Mouse (Mus musculus): ENCODE data around the gene Luc7l. TPM values are rescaled to one million over a fixed set of nuclear protein-coding genes. Genes with fewer than 3 reads are reported as not detected.

The Luc7l gene
- 68.1 and 69.9 TPM in 2 replicates for total RNA-seq (2015)
- 100 and 126 TPM in 2 replicates for total RNA-seq (2017)

DNA sequence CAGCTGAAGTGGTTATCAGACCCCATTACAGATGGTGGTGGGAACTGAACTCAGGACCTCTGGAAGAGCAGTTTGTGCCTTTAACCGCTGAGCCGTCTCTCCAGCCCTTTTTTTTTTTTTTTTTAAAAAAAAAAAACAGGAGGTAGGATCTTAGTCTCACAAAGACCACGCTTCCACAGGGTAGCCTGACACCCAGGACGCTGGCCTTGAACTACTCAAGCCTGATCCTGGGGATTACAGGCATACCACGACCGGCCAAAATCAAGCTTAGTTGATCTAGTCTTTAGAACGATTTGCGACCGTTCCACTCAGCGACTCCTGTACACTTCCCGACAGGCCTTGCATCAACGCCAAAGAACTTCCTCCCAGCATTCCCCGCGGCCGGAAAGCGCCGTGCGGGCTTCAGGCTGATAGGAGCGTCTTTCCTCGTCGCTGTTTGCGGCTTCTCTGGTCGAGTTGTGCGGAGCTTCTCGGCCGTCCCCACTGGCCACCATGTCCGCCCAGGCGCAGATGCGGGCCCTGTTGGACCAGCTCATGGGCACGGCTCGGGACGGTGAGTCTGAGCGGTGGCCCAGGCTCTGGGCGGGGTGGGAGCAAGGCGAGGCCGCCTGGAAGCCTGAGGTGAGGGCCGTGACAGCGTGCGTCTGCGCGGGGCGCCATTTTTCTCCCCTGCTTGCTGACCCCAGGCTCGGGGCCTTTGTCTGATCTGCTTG is at the start of gene Luc7l:
Gene Luc7l (plus strand): TSS at position 358 of the 713 bp plus-strand sequence.
- ATAC-seq (replicated peaks; ENCODE audit: poor library complexity) = peak; percentile 96

DNA sequence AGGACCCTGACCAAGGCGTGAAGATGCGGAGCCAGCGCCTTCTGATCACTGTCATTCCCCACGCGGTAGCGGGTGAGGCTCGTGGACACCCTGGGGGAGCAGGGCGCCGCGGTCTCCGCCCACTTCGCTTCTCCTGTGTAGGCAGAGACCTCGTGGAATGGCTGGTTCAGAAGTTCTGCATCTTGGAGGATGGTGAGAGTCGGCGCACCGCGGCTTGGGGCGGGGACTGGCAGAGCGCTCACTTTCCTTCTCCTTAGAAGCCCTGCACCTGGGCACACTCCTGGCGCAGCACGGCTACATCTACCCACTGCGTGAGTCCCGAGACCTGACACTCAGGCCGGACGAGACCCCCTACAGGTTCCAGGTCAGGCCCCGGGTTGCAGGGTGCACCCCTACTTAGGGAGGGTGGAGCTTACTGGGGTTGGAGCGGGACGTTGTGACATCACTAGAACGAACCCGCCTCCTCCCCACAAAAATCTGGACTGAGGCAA is 49.3 kb upstream of the Luc7l start:
- ATAC-seq (replicated peaks; ENCODE audit: poor library complexity) = peak; percentile 19; the same call in 1 of the 2 replicates

DNA sequence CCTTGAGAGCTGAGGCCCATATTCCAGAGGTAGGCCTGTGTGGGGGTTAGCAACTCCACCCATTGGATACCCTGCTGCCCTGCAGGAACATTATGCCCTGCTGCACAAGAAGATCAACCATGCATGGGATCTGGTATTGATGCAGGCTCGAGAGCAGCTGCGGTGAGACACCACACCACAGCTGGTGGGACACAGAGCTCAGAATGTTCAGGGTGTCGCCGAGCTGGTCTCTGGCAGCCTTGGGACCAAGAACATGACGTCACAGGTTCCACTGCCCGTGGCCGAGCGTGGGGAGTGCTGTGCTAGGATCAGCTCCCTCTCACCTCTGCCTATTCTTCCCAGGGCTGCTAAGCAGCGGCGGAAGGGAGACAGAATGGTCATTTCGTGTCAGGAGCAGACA is 47.9 kb upstream of the Luc7l start:
- ATAC-seq (replicated peaks; ENCODE audit: poor library complexity) = no peak

DNA sequence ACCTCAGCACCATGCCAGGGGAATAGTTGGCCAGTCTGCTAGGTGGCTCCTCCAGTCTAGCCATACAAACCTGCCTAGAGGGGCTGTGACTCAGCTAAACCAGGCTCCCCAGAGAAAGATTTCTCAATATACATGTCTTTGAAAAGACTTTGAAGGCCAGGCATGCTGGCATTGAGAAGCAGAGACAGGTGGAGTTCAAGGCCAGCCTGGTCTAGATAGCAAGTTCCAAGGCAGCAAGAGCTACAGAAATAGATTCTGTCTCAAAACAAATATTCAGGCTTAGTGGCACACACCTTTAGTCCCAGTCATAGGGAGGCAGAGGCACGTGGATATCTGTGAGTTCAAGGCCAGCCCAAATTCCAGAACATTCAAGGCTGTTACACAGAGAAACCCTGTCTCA is 46.3 kb upstream of the Luc7l start:
- ATAC-seq (replicated peaks; ENCODE audit: poor library complexity) = no peak

DNA sequence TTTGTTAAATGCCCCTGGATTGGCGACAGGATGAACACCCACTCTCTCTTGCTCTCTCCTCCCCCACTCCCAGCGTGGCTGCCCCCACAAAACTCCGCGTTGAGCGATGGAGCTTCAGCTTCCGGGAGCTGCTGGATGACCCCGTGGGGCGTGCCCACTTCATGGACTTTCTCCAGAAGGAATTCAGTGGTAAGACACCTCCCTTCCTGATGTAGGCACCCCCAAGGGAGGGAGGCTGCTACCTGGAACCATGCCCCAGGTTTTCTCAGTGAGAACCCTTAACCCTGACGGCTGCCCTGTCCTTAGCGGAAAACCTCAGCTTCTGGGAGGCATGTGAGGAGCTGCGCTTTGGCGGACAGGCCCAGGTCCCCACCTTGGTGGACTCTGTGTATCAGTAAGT is 45.0 kb upstream of the Luc7l start, which contains the start of gene Arhgdig:
Gene Arhgdig (minus strand): TSS at position 101 of the 400 bp plus-strand sequence.
- ATAC-seq (replicated peaks; ENCODE audit: poor library complexity) = no peak

DNA sequence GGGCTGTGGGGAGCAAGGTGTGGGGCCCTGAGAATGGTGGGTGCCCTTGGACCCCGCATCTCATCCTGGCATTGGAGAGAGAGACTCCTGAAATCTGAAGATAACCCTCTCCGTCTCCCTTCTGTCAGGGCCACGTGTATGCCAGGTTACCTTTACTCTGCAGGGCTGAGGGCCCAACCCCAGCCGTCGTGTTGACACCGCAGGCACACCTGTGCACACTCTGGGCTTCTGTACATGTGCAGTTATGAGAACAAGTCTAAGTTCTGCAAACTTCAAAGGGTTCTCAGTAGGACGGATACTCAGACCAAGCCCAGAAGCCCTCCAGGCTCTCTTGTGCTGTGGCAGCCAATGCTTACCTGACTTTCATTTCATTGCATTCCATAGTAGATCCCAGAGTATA is 40.5 kb upstream of the Luc7l start:
- ATAC-seq (replicated peaks; ENCODE audit: poor library complexity) = no peak

DNA sequence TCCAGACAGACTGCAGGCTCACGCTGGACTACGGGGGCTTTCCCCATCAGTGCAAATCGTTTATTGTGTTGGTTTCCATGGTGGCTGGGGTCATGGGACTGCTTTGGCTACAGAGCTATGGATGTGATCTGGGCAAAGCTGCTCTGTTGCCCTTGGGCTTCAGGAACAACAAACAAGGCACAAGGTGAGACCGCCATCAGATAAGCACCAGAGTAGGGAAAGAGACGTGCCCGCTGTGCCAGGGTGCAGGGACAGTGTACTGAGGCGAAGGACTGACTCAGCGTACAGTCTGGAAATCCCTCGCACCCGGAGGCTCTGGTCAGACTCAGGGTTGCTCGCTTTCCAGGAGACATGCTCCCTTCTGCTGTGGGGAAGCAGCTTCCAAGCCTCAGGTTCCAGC is 40.0 kb upstream of the Luc7l start:
- ATAC-seq (replicated peaks; ENCODE audit: poor library complexity) = no peak

DNA sequence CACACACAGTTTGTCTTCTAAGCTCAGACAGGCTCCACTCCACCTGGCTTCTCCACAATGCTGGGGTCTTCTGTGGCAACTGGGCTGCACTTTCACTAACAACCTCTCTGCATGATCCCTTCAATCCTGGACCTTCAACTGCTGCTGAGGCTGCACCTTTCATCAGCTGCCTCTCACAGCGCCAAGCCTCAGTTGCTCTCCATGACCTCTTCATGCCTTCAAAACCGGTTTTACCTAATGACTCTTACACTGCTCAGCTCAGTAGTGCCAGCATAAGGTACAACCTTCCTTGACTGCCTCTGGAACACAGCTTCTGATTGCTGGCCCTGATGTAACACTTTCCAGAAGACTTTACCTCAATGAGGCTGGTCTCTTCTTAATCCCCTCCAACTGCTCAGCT is 31.2 kb upstream of the Luc7l start:
- ATAC-seq (replicated peaks; ENCODE audit: poor library complexity) = no peak

DNA sequence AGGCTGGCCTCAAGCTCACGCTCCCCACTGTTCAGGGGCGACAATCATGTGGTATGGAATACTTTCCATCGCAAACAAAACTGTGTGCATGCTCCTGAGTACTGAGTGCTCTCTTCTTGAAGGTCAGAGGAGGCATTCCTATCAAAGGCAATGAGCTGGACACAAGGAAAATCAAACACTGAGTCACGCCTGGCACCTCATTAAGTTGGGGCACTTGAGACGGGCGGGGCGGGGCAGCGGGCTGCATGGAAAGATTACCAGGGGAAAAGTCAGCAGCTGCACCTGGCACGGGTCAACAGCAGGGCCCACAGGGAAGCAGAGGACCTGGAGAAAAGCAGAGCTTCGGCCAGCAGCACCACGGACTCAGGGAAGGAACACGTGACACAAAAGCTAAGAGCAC is 27.5 kb upstream of the Luc7l start:
- ATAC-seq (replicated peaks; ENCODE audit: poor library complexity) = no peak

DNA sequence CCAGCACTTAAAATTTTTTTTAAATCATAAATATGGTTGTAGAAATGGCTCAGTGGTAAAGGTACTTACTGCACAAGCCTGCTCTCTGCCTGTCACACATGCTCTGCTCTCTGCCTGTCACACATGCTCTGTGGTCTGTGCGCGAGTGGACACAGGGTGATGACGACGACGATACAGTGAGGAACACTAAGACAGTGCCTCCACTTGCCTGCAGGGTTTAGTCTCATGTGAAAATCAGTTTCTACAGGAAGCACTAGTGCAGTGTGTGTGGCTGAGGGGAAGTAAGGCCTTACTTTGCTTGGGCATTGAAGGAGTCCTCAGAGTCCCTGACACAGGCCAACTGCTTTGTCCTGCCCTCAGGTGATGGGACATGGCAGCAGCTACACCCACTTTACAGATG is 22.9 kb upstream of the Luc7l start:
- peak; percentile 63 for ATAC-seq (replicated peaks; ENCODE audit: poor library complexity)

DNA sequence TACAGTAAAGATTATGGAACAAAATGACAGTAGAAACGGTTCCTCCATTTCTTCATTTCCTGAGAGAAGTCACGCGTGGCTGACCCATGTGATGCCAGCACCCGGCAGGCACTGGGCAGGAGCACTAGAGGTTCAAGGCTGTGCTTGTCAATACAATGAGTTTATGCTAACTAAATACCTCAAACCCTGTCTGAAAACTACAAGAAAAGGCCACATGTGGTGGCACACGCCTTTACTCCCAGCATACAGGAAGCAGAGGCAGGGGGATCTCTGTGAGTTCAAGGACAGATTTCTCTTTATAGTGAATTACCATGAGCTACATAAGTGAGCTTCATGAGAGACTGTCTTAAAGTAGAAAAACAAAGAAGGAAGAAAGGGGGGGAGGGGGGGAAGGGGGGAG is 21.5 kb upstream of the Luc7l start:
- ATAC-seq (replicated peaks; ENCODE audit: poor library complexity) = no peak

DNA sequence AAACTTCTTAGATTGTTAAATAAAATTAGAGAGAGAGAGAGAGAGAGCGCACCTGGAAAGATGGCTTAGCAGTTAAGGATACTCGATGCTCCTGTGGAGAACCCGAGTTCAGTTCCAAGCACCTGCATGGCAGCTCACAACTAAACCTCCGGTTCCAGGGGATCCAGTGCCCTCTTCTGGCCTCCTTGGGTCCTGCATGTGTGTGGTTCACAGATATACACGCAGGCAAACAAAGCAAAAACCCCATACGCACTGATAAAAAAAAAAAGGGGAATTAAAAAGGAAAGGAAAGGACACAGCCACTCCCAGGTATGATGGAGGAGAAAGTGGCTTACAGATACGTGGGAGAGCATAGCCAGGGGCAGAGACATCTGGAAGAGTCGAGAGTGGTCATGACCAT is 19.8 kb upstream of the Luc7l start:
- peak; percentile 48; the same call in 1 of the 2 replicates for ATAC-seq (replicated peaks; ENCODE audit: poor library complexity)

DNA sequence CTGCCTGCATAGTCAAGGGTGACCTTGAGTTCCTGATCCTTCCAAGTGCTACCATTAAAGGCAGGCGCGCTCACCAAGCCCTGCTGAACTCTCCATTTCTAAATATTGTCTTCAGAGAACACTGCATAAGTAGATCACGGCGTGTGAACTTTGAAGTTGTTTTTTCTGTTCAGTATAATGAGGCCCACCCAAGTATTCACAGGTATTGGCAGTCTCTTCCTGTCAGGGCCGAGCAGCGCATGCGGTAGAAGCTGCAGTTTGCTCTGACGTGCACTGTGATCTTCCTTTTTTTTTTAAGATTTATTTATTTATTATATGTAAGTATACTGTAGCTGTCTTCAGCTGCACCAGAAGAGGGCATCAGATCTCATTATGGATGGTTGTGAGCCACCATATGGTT is 18.3 kb upstream of the Luc7l start:
- ATAC-seq (replicated peaks; ENCODE audit: poor library complexity) = no peak

DNA sequence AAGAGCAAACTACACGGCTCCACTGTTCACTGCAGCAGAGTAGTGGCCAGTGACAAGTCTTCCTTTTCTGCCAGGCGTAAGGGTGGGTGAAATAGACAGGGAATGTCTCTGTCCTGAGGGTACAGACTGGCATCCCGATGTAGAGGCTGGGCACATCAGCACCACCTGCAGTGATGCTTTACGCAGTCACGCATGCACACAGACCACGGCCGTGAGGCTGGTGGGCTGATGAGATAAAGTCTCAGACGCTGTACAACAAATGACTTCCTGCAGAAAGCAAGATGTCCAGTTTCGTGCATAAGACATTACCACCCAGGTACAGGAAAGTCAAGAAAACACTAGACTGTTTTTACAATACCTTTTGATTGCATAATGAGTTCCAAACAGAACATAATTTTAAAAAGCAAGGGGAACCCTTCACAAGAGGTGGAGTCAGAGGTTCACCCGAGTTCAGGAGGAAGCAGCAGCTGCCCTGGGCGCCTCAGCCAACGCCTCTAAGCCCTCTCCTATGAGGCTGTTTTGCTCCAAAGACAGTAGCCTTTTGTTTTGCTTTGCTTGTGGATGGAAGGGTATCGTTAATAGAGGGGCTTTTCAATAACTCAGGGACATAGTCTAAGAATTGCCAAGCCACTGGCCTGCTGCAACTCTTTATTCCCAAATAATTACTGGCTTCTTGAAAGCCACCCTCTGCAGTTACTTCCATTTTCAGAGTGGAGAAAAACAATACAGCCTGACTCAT is 17.4 kb upstream of the Luc7l start:
- peak; percentile 37; the same call in 1 of the 2 replicates for ATAC-seq (replicated peaks; ENCODE audit: poor library complexity)

DNA sequence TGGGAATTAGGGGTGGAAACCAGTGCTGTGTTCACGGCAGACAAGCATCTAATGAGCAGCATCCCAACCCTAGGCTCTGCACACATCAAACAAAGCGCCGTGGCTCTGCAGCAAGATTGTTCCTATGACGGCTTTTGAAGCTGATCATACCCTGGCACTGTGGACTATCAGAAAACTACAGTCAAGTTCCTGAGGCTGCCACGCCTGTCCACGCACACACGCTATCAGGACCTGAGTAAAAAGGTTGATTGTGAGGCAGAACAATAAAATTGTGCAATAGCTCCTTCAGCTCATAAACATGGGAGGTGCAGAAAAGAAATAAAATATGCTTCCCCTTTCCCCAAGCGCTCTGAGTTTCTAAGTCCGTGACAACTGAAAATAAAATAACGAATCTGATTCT is 15.0 kb upstream of the Luc7l start:
- peak; percentile 65 for ATAC-seq (replicated peaks; ENCODE audit: poor library complexity)

DNA sequence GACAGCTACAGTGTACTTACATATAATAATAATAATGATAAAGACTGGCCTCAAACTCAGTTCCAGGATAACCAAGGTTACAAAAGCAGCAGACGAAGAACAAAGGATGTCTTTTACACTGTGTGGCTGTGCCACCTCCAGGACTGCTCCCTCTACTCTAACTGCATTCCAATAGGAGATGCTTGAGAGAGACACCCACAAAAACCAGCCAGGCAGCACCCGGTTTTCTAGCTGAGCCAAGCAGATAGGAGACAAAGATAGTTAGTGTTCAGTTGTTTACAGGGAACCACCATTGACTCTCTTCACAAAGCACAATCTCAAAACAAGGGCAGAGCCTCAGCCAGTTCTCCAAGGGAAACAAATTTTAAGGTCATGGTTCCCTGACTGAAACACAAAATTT is 13.1 kb upstream of the Luc7l start:
- ATAC-seq (replicated peaks; ENCODE audit: poor library complexity) = no peak

DNA sequence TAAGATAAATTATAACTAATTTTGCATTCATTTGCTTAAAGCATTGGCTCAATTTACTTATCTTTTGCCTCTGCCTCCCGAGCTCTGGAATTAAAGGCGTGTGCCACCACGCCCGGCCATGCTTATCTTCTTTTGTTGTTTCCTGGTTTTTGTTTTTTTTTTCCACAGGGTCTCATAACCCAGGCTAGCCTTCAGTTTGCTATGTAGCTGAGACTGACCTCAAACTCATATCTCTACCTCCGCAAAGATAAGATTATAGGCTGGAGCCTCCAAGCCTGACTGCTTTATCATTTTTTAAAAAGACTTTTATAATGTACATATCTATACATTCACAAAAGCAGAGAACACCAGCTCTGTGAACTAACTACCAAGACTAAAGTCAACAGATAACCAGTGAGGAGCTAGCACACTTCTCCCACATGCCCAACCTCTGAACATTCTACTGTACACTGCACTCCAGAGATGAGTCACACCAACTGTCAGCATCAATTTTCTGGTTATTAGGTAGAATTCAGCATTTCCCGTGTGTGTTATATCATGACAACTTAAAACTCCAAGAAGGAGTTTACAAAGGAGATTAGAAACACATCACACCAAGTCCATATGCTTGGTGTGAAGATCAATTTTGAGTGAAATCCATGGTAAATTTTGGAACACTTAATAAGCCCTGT is 12.4 kb upstream of the Luc7l start:
- 0 out of 2 replicates have a peak, but pooled peaks have one; percentile 13 for ATAC-seq (replicated peaks; ENCODE audit: poor library complexity)

DNA sequence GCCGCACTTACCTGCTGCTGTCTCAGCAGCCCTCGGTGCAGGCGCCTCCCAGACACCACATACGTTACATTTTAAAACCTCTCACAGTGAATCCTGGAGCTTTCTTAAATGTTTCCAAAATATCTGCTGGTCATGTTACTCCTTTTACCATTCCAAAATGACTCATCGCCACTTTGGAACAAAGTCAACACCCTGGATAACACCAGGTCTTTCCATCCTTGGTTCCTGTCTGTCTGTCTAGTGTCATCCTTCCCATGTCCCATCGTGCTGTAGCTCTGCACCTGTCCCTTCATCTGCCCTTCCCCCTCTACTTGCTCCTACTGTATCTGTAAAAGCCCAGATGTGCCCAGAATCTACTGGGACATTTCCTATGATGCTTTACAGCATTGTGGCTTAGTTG is 11.7 kb upstream of the Luc7l start:
- no peak for ATAC-seq (replicated peaks; ENCODE audit: poor library complexity)

DNA sequence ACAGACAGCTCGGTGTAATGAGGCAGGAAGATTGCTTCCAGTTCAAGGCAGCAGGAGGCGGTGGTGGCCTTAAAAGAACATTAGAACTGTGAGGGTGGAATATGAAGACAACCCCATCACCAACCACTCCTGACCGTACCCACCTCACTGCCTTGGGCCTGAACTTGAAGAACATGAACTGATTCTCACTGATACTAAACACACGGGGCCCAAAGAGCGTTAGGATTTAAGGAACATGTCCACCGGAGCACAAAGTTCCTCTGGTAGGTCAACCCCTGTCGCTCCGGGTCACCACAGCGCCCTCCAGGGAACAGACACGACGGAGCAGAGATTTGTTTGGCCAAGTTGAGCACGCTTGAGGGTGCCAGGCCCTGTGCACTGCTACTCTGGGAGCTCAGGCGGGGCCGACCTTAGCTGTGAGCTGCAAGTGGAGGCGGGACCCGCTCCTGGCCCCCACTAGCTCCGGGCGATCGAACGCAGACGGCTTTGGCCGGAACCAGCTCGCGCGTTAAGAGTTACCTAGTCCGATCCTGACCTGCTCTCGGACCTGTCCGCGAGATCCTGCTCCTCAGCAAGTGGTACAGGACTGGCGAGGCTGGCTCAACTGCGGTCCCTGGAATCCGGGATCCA is 9.1 kb upstream of the Luc7l start:
- ATAC-seq (replicated peaks; ENCODE audit: poor library complexity) = peak; percentile 55

DNA sequence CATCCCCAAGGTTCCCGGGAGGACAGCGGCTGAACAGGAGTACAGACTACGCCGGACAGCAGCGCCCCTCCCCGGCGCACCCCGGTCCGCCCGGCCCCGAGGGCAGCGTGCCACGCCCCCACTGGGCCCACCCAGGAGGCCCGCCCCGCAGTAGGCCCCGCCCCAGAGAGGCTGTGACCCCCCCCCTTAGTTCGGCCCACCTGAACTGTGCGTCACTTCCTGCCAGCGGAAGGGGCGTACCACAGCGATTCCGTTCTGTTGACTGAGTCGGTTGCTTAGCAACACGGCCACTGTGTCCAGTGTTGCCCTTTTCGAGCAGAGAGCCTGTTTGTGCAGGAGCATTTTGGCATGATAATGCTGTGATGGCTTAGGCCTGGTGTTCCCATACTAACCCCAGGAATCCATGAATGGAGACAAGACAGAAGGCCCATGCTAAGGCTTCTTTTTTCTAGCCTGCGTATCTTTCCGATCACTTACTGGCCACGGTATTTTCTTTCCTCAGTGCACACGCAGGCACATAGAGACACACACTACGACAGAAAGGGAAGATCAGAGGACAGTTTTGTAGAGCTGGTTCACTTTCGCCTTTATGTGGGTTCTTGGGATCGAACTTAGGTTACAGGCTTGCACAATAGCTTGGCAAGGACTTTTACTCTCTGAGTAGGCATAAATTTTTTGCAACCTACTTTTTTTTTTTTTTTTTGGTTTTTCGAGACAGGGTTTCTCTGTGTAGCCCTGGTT is 8.4 kb upstream of the Luc7l start, which contains the start of gene Fam234a:
Gene Fam234a (minus strand): TSS at position 142 of the 741 bp plus-strand sequence.
- peak; percentile 90 for ATAC-seq (replicated peaks; ENCODE audit: poor library complexity)
